Mouse (Mus musculus) heart, adult 2 months (tissue): ENCODE results near the gene Ptar1. TPM values are rescaled to one million over a fixed set of nuclear protein-coding genes. Genes with fewer than 3 reads are reported as not detected.

ENCODE experiments used
- DNase-seq, 2 experiments: peaks; one replicate each; pipeline ENCODE4 v3.0.0; 2021
- H3K27ac ChIP-seq: fragments of 200-600 bp; 2 replicates; pipeline ENCODE4 v1.8.1; 2022
- H3K27me3 ChIP-seq: fragments of 200-500 bp; 2 replicates; pipeline ENCODE4 v1.6.1; 2012; ENCODE audit warnings: mild to moderate bottlenecking, low read length, inconsistent platforms, mixed read lengths; ENCODE audit not compliant: control insufficient read depth, insufficient read depth
- H3K36me3 ChIP-seq: fragments of 200-500 bp; 2 replicates; pipeline ENCODE4 v1.6.1; 2012; ENCODE audit warnings: low read length, inconsistent platforms; ENCODE audit not compliant: control insufficient read depth, insufficient read depth
- H3K4me1 ChIP-seq: fragments of 200-500 bp; 2 replicates; pipeline ENCODE4 v1.6.1; 2011; ENCODE audit warnings: low read length; ENCODE audit not compliant: control insufficient read depth, insufficient read depth
- H3K4me3 ChIP-seq: fragments of 200-600 bp; 2 replicates; pipeline ENCODE4 v1.8.1; 2022
- H3K79me2 ChIP-seq: fragments of 200-500 bp; replicated peaks from 2 replicates; pipeline ENCODE4 v1.6.1; 2012; ENCODE audit warnings: mild to moderate bottlenecking, inconsistent platforms, low read length, moderate library complexity, mixed read lengths; ENCODE audit not compliant: control insufficient read depth, insufficient read depth
- H3K9ac ChIP-seq: fragments of 200-500 bp; 2 replicates; pipeline ENCODE4 v1.6.1; 2012; ENCODE audit warnings: low read depth, mild to moderate bottlenecking, control low read depth, inconsistent platforms, low read length, mixed read lengths
- CTCF ChIP-seq: fragments of 200-600 bp; IDR thresholded peaks from 2 replicates; pipeline ENCODE4 v1.8.1; 2022; ENCODE audit warnings: antibody characterized with exemption, mild to moderate bottlenecking, moderate library complexity
- EP300 ChIP-seq: fragments of 200-500 bp; IDR thresholded peaks from 2 replicates; pipeline ENCODE4 v1.6.1; 2011; ENCODE audit warnings: low read depth, low read length, control low read depth; ENCODE audit not compliant: insufficient read depth
- POLR2A ChIP-seq: fragments of 200-500 bp; IDR thresholded peaks from 2 replicates; pipeline ENCODE4 v1.6.1; 2011; ENCODE audit warnings: mild to moderate bottlenecking, low read depth, low read length, control low read depth; ENCODE audit not compliant: insufficient read depth
- WGBS: fragments of 180-500 bp; shearing (Covaris S2); methylation state at CpG from one replicate; pipeline ENCODE4 v1.1.7; 2018; 5-methylcytosine and 5-hydroxymethylcytosine counted together
- intact Hi-C: fragments of 180-260 bp; cut with DNase I; formaldehyde crosslinking; loops from one replicate; pipeline ENCODE4 v1.15.1; 2025
- polyA plus RNA-seq: library from polyadenylated mRNA; depleted of rRNA; stranded (reverse); fragments of >200 nt; gene quantifications from 2 replicates; pipeline ENCODE4 v1.2.3, GENCODE M21; 2012
- total RNA-seq, 2 experiments: library from RNA; stranded (reverse); gene quantifications; 2 replicates each; pipeline ENCODE4 v1.2.3; 2021

The Ptar1 gene
- total and polyA plus RNA-seq, 3 experiments = 3.5 to 23.4 (median 22.0) TPM

- H3K27ac ChIP-seq = peak within 1 kb of the TSS; percentile 95
- intact Hi-C loops = loop anchor here (1.0 to 5.0 kb wide), 6 partner anchors 49 to 719 kb away; partner anchors contain the start of genes Fam122a, Fam189a2, Fxn and Ptar1
- H3K4me3 ChIP-seq = peak within 1 kb of the TSS; percentile 87
- H3K9ac ChIP-seq = peak within 1 kb of the TSS; percentile 84
- no peaks in the 10 kb centered on the region for H3K36me3 ChIP-seq
- DNase-seq = peak; percentile 86 to 88
- no peaks in the 10 kb centered on the region for H3K27me3 ChIP-seq
- peak; percentile 56 for TF ChIP-seq CTCF
- TF ChIP-seq POLR2A = no peak; the same call in 1 of the 2 replicates
- H3K4me1 ChIP-seq = no peaks in the 10 kb centered on the region; the same call in 1 of the 2 replicates
- no peaks in the 10 kb centered on the region for H3K79me2 ChIP-seq
- under 1% methylated on average over 97 of the region's 98 CpGs for WGBS
Measured at GRCm38 (mm10) chr19:23758554-23759321, 71.5 kb downstream of the Ptar1 start, which contains the start of gene Apba1. Gene Apba1 (plus strand): TSS chr19:23758887.

- Histone ChIP-seq H3K27me3 (no peaks in the 10 kb centered on the region), H3K9ac (peak overlapping the region; percentile 84), H3K4me1 (no peaks in the 10 kb centered on the region; the same call in 1 of the 2 replicates), H3K4me3 (peak overlapping the region; percentile 87), H3K27ac (no peak overlapping the region), H3K36me3 (no peaks in the 10 kb centered on the region), H3K79me2 (no peaks in the 10 kb centered on the region)
- WGBS = 3% methylated on average over 17 of the region's 17 CpGs
- TF ChIP-seq POLR2A (no peak), EP300 (0 out of 2 replicates have a peak, but pooled peaks have one; percentile 7), CTCF (no peak)
- peak in 1 of 2 experiments; percentile 27 for DNase-seq
- intact Hi-C loops = loop anchor here (1.0 to 5.0 kb wide), 6 partner anchors 48 to 718 kb away; partner anchors contain the start of genes Fam122a, Fam189a2, Fxn and Ptar1
Measured at GRCm38 (mm10) chr19:23759322-23759945, 72.2 kb downstream of the Ptar1 start.

- TF ChIP-seq POLR2A (no peak), EP300 (no peak), CTCF (no peak)
- whole genome bisulfite sequencing = 86% methylated on average over 6 of the region's 6 CpGs
- Histone ChIP-seq H3K4me1 (no peaks in the 10 kb centered on the region; the same call in 1 of the 2 replicates), H3K4me3 (no peak overlapping the region), H3K36me3 (no peaks in the 10 kb centered on the region), H3K79me2 (no peaks in the 10 kb centered on the region), H3K27me3 (no peaks in the 10 kb centered on the region), H3K9ac (no peak overlapping the region), H3K27ac (no peak overlapping the region)
- intact Hi-C loops = no loop called here
- no peak for DNase-seq
Measured at GRCm38 (mm10) chr19:23763371-23763770, 76.1 kb downstream of the Ptar1 start.

- H3K27me3 ChIP-seq = no peaks in the 10 kb centered on the region
- H3K9ac ChIP-seq = no peak overlapping the region
- H3K27ac ChIP-seq = no peak overlapping the region
- TF ChIP-seq POLR2A (no peak), EP300 (no peak), CTCF (no peak)
- intact Hi-C loops = no loop called here
- 80% methylated on average over 2 of the region's 2 CpGs for WGBS
- H3K79me2 ChIP-seq = no peaks in the 10 kb centered on the region
- H3K4me1 ChIP-seq = no peaks in the 10 kb centered on the region; the same call in 1 of the 2 replicates
- no peak overlapping the region for H3K4me3 ChIP-seq
- DNase-seq = no peak
- no peaks in the 10 kb centered on the region for H3K36me3 ChIP-seq
Measured at GRCm38 (mm10) chr19:23764051-23764450, 76.8 kb downstream of the Ptar1 start.

DNA sequence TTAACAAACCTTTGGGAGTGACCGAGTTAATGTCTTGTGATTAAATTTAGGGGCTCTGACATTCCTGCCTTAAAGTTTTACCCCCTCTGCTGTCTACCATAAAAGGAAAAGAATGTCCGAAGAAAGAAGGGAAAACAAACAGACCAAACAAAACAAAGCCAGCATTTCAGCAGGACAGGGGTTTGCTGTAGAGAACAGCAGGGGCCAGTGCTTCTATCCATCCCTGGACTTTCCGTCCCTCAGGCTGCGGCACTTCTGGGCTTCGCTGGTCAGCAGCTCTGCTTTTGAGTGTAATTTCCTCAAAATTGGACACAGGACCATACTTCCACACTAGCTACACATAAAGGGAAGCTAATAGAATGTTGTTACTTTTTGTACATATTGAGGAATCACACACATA, 81.6 kb downstream of the Ptar1 start:
- 67% methylated on average over 5 of the region's 5 CpGs for WGBS
- no peaks in the 10 kb centered on the region for H3K79me2 ChIP-seq
- no peak for DNase-seq
- no peak overlapping the region for H3K27ac ChIP-seq
- intact Hi-C loops = no loop called here
- no peaks in the 10 kb centered on the region for H3K4me1 ChIP-seq
- H3K9ac ChIP-seq = no peak overlapping the region
- H3K36me3 ChIP-seq = no peaks in the 10 kb centered on the region
- TF ChIP-seq CTCF (no peak), POLR2A (no peak), EP300 (no peak)
- no peak overlapping the region for H3K4me3 ChIP-seq
- no peaks in the 10 kb centered on the region for H3K27me3 ChIP-seq
